Mouse (Mus musculus) lung, embryonic 16.5 days (tissue): ENCODE results near the gene Olfr406. TPM values are rescaled to one million over a fixed set of nuclear protein-coding genes. Genes with fewer than 3 reads are reported as not detected.

Source experiments
- ATAC-seq: fragments of 200-750 bp; cut with Nextera tagmentation; 2 replicates; pipeline ENCODE4 v1.8.0; 2017; ENCODE audit warnings: low read depth, mild to moderate bottlenecking, moderate library complexity
- H3K27ac ChIP-seq: fragments of 300-500 bp; sonication (generic); 2 replicates; pipeline ENCODE4 v1.5.1; 2014; ENCODE audit warnings: mild to moderate bottlenecking, control low read depth, low read length
- H3K27me3 ChIP-seq: fragments of 300-500 bp; sonication (generic); 2 replicates; pipeline ENCODE4 v1.6.1; 2014; ENCODE audit warnings: low read depth, low read length, mixed read lengths; ENCODE audit not compliant: control insufficient read depth, insufficient read depth
- H3K36me3 ChIP-seq: fragments of 300-500 bp; sonication (generic); 2 replicates; pipeline ENCODE4 v1.6.1; 2014; ENCODE audit warnings: low read length; ENCODE audit not compliant: control insufficient read depth, insufficient read depth
- H3K4me1 ChIP-seq: fragments of 300-500 bp; sonication (generic); replicated peaks from 2 replicates; pipeline ENCODE4 v1.6.1; 2014; ENCODE audit warnings: low read length, mixed read lengths; ENCODE audit not compliant: control insufficient read depth, insufficient read depth
- H3K4me2 ChIP-seq: fragments of 300-500 bp; sonication (generic); 2 replicates; pipeline ENCODE4 v1.6.1; 2014; ENCODE audit warnings: low read depth, low read length, control low read depth
- H3K4me3 ChIP-seq: fragments of 300-500 bp; sonication (generic); 2 replicates; pipeline ENCODE4 v1.5.1; 2014; ENCODE audit warnings: mild to moderate bottlenecking, low read length, control low read depth
- H3K9ac ChIP-seq: fragments of 300-500 bp; sonication (generic); 2 replicates; pipeline ENCODE4 v1.6.1; 2014; ENCODE audit warnings: low read length, control low read depth
- H3K9me3 ChIP-seq: fragments of 300-500 bp; sonication (generic); 2 replicates; pipeline ENCODE4 v1.6.1; 2016; ENCODE audit warnings: low read length; ENCODE audit not compliant: control insufficient read depth
- WGBS: fragments of 180-500 bp; shearing (Covaris S2); extraction: QIAGEN DNeasy Blood & Tissue Kit; methylation state at CpG from one replicate; pipeline ENCODE4 v1.1.7; 2014; 5-methylcytosine and 5-hydroxymethylcytosine counted together
- polyA plus RNA-seq: library from polyadenylated mRNA; unstranded; fragments of >200 nt; fragmentation: Nextera tagmentation; extraction: Ambion mirVana; gene quantifications from 2 replicates; pipeline ENCODE4 v1.2.1, GENCODE M21; 2015

Olfr406 gene
- polyA plus RNA-seq: not detected in 2 replicates

GRCm38 (mm10) chr11:74259508-74259907 is at the start of gene Olfr406:
Gene Olfr406, plus strand, starts transcription at chr11:74259808.
- no peaks in the 10 kb centered on the region for H3K27me3 ChIP-seq
- H3K9me3 ChIP-seq: no peaks in the 10 kb centered on the region
- H3K36me3 ChIP-seq: no peaks in the 10 kb centered on the region
- H3K4me3 ChIP-seq: no peak within 1 kb of the TSS
- H3K4me2 ChIP-seq: no peak within 1 kb of the TSS
- H3K27ac ChIP-seq: no peak within 1 kb of the TSS
- WGBS: 41% methylated on average over 2 of the region's 2 CpGs
- no peaks in the 10 kb centered on the region for H3K4me1 ChIP-seq
- ATAC-seq: no peak
- H3K9ac ChIP-seq: no peak within 1 kb of the TSS

- Histone ChIP-seq H3K27ac (no peak within 1 kb of the TSS), H3K4me2 (no peak within 1 kb of the TSS), H3K4me1 (no peaks in the 10 kb centered on the region), H3K9ac (no peak within 1 kb of the TSS), H3K27me3 (no peaks in the 10 kb centered on the region), H3K4me3 (no peak within 1 kb of the TSS), H3K9me3 (no peaks in the 10 kb centered on the region), H3K36me3 (no peaks in the 10 kb centered on the region)
- 48% methylated on average over 1 of the region's 1 CpGs for WGBS
- no peak for ATAC-seq
These were observed 48.3 kb upstream of the Olfr406 start, which contains the start of gene Olfr43 for GRCm38 (mm10) chr11:74211279-74211678. Gene Olfr43, minus strand, starts transcription at chr11:74211379.

- Histone ChIP-seq H3K9me3 (no peaks in the 10 kb centered on the region), H3K9ac (no peak overlapping the region), H3K27me3 (no peaks in the 10 kb centered on the region), H3K4me2 (no peak overlapping the region), H3K27ac (no peak overlapping the region), H3K36me3 (no peaks in the 10 kb centered on the region), H3K4me1 (no peaks in the 10 kb centered on the region), H3K4me3 (no peak overlapping the region)
- WGBS: 88% methylated on average over 3 of the region's 3 CpGs
- no peak for ATAC-seq
These were observed 18.4 kb upstream of the Olfr406 start for GRCm38 (mm10) chr11:74241201-74241600.

- no peak for ATAC-seq
- Histone ChIP-seq H3K4me2 (no peak within 1 kb of the TSS), H3K4me3 (no peak within 1 kb of the TSS), H3K9ac (no peak within 1 kb of the TSS), H3K4me1 (no peaks in the 10 kb centered on the region), H3K9me3 (no peaks in the 10 kb centered on the region), H3K27me3 (no peaks in the 10 kb centered on the region), H3K27ac (no peak within 1 kb of the TSS), H3K36me3 (no peaks in the 10 kb centered on the region)
- 41% methylated on average over 2 of the region's 2 CpGs for WGBS
These were observed 23.8 kb downstream of the Olfr406 start, which contains the start of gene Olfr59 for GRCm38 (mm10) chr11:74283436-74283835. Gene Olfr59, plus strand, starts transcription at chr11:74283736.

GRCm38 (mm10) chr11:74287256-74287655 is 27.6 kb downstream of the Olfr406 start:
- Histone ChIP-seq H3K9ac (no peak overlapping the region), H3K4me2 (no peak overlapping the region), H3K4me1 (no peaks in the 10 kb centered on the region), H3K27ac (no peak overlapping the region), H3K36me3 (no peaks in the 10 kb centered on the region), H3K9me3 (no peaks in the 10 kb centered on the region), H3K27me3 (no peaks in the 10 kb centered on the region), H3K4me3 (no peak overlapping the region)
- WGBS: 70% methylated on average over 2 of the region's 2 CpGs
- no peak for ATAC-seq

Other genes with a start within 250 kb of the Olfr406 start
- not detected in 2 replicates for gene Olfr139, start 203.3 kb upstream of the Olfr406 start, polyA plus RNA-seq
- not detected in 2 replicates for gene Olfr399, start 203.2 kb upstream of the Olfr406 start, polyA plus RNA-seq
- not detected in 2 replicates for gene Zfp616, start 189.9 kb upstream of the Olfr406 start, polyA plus RNA-seq
- not detected in 2 replicates for gene Olfr401, start 146.1 kb upstream of the Olfr406 start, polyA plus RNA-seq
- gene Olfr402, start 106.3 kb upstream of the Olfr406 start, polyA plus RNA-seq: not detected in 2 replicates
- gene Olfr403, start 73.6 kb upstream of the Olfr406 start, polyA plus RNA-seq: not detected in 2 replicates
- not detected in 2 replicates for gene Olfr43, start 48.4 kb upstream of the Olfr406 start, polyA plus RNA-seq
- not detected in 2 replicates for gene Olfr59, start 23.9 kb downstream of the Olfr406 start, polyA plus RNA-seq
- not detected in 2 replicates for gene Olfr410, start 78.2 kb downstream of the Olfr406 start, polyA plus RNA-seq
- not detected in 2 replicates for gene Olfr411, start 92.8 kb downstream of the Olfr406 start, polyA plus RNA-seq
- gene Olfr412, start 102.3 kb downstream of the Olfr406 start, polyA plus RNA-seq: not detected in 2 replicates